Mouse (Mus musculus) right cerebral cortex, postnatal 10 days (tissue): ENCODE measurements around the gene Cdh23.

Source experiments
- DNase-seq, 2 experiments: peaks; one replicate each; pipeline ENCODE4 v3.0.0; 2021; ENCODE audit warnings: low spot score in 2 of 2

Cdh23 gene

GRCm38 (mm10) chr10:60285183-60285582 is 411.1 kb downstream of the Cdh23 start:
- no peak for DNase-seq

- DNase-seq: no peak
These were observed 411.6 kb downstream of the Cdh23 start for GRCm38 (mm10) chr10:60284676-60285111.

GRCm38 (mm10) chr10:60284248-60284647 is 412.0 kb downstream of the Cdh23 start:
- no peak for DNase-seq

- DNase-seq: no peak
These were observed 413.9 kb downstream of the Cdh23 start for GRCm38 (mm10) chr10:60282116-60283014.

- DNase-seq: no peak
These were observed 414.7 kb downstream of the Cdh23 start for GRCm38 (mm10) chr10:60281571-60282050.

- no peak for DNase-seq
These were observed 415.9 kb downstream of the Cdh23 start for GRCm38 (mm10) chr10:60280353-60280752.

- peak; percentile 77 to 83 for DNase-seq
These were observed 416.4 kb downstream of the Cdh23 start for GRCm38 (mm10) chr10:60279941-60280301.

GRCm38 (mm10) chr10:60279290-60279940 is 416.9 kb downstream of the Cdh23 start:
- no peak for DNase-seq

- DNase-seq: no peak
These were observed 417.5 kb downstream of the Cdh23 start for GRCm38 (mm10) chr10:60278786-60279185.

GRCm38 (mm10) chr10:60278006-60278399 is 418.3 kb downstream of the Cdh23 start:
- DNase-seq: peak in 1 of 2 experiments; percentile 70

- peak; percentile 95 to 97 for DNase-seq
These were observed 418.9 kb downstream of the Cdh23 start, which contains the start of gene Psap for GRCm38 (mm10) chr10:60277207-60278005. TSS of gene Psap (plus strand) at chr10:60277627.

GRCm38 (mm10) chr10:60273382-60273781 is 422.9 kb downstream of the Cdh23 start:
- no peak for DNase-seq

- no peak for DNase-seq
These were observed 424.0 kb downstream of the Cdh23 start for GRCm38 (mm10) chr10:60272241-60272640.

GRCm38 (mm10) chr10:60271015-60271414 is 425.3 kb downstream of the Cdh23 start:
- no peak for DNase-seq

GRCm38 (mm10) chr10:60269141-60270064 is 426.9 kb downstream of the Cdh23 start:
- DNase-seq: no peak

GRCm38 (mm10) chr10:60268738-60269137 is 427.6 kb downstream of the Cdh23 start:
- DNase-seq: no peak

GRCm38 (mm10) chr10:60266842-60267401 is 429.4 kb downstream of the Cdh23 start:
- no peak for DNase-seq

- no peak for DNase-seq
These were observed 431.0 kb downstream of the Cdh23 start for GRCm38 (mm10) chr10:60265252-60265651.

GRCm38 (mm10) chr10:60263351-60263750 is 432.9 kb downstream of the Cdh23 start:
- no peak for DNase-seq

GRCm38 (mm10) chr10:60262386-60262785 is 433.9 kb downstream of the Cdh23 start:
- DNase-seq: peak; percentile 93
